Mouse (Mus musculus): Measurements from ENCODE around the gene Fndc8.

The Fndc8 gene

DNA sequence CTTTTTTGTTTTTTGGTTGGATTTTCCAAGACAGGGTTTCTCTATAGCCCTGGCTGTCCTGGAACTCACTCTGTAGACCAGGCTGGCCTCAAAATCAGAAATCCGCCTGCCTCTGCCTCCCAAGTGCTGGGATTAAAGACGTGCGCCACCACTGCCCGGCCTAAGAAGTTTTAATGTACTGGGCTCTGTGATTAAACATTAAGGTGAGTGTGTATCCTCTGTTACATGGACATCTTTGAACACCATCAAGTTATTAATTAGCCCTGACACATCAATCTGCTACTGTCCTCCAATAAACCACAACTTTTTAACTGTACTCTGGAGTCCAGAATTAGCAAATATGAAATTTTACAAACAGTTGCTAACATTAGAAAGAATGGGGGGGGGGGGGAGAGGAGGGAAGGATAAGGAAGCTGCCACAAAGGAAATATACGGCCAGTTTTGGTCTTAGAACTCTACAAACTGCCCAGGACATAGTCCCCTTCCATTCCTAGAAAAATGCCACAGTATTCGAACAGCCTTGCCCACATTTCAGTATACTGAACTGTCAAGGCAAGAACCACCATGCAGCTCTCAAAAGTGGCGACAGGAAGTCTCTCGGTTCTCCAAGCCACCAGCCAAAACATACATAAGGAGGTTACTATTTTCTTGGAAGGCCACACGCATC lies 22.3 kb upstream of the Fndc8 start:
- no peak for DNase-seq (ENCODE audit: low spot score in 2 of 2)

DNA sequence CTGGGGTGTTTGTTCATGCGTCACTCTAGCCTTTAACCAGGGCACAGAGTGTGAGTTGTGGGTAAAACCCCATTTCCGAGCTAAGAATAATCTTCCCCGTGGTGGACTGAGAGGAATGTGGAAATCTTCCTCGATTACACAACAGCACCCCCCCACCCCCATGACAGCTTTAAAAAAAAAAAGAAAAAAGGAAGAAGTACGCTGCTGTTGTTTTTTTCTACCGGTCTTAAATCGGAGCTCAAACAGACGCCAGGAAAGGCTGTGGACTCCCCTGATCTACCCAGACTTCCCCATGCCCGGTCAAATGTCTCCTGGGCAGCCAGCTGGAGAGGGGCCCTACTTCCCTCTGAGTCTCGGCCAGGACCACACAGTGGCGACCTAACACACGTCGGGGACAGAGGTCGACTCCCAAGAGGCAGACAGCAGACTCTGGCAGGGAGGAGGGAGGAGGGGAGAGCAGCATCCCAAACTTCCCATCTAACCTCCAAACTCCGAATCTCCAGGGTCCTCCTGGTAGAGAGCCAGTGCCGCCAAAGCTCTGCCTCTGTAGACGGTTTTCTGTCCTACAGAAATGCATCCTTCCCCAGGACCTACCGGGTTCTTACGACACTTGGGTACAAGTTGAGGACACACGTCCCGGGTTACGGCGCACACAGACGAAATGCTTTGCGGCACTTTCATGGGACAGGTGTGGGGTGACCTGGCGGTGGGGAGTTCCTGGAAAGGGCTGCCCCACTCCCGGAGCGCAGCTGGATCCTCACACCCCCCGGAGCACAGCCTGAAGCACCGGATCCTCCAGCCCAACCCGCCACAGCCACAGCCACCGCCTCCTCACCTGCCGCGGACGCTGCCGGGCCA lies 21.5 kb upstream of the Fndc8 start:
- peak; percentile 78 for DNase-seq (ENCODE audit: low spot score in 2 of 2)

DNA sequence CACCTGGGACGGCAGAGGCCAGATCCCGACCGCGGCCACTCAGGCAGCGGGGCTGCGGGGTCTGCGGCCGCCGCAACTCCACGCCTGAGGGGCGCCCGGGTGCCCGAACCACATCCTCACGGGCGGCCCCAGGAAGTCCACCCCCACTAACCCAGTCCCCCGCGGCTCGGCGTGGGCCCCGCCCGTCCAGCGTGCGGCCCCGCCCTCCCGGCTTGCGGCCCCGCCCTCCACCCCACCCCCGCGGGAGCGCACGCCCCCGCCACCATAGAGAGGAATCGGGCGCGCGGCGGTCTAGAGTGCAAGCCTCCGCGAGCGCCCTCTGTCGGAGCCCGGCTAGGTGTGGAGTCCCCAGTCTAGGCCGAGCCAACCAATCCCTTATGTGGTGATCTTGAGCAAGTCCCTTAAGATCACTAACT lies 20.9 kb upstream of the Fndc8 start, which contains the start of gene Rffl:
TSS of gene Rffl (minus strand) at position 180 of the 416 bp plus-strand sequence.
- DNase-seq (ENCODE audit: low spot score in 2 of 2), result peak; percentile 97 to 99

DNA sequence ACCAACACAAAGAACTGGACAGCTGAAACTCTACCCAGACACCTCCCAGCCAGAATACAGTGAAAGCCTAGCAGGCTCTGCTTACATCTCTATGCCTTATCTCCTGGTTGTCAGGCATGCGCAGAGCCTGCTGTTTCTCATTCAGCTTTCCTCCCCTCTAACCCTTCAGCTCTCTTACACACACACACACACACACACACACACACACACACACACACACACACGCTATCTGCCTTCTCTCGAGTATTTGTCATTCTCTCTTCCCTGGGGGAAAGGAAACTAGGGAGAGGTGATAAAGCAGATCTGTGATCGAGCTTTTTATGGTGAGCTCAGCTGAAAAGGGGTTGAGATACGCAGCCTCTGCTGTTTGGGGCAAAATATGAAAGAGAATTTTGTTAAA lies 17.0 kb upstream of the Fndc8 start:
- DNase-seq (ENCODE audit: low spot score in 2 of 2), result no peak

DNA sequence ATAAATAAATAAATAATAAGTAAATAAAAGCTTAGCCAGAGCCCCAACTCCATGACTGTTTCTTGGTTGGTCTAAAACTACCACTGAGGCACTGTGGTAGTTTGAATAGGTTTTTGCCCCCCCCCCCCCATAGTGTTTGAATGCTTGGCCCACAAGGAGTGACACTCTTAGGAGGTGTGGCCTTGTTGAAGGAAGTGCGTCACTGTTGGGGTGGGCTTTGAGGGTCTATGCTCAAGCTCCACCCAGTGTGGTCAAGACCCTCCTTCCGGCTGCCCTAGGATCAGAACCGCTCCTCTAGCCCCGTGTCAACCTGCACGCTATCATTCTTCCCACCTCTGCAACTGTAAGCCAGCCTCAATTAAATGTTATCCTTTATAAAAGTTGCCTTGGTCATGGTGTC lies 16.3 kb upstream of the Fndc8 start:
- DNase-seq (ENCODE audit: low spot score in 2 of 2), result no peak

DNA sequence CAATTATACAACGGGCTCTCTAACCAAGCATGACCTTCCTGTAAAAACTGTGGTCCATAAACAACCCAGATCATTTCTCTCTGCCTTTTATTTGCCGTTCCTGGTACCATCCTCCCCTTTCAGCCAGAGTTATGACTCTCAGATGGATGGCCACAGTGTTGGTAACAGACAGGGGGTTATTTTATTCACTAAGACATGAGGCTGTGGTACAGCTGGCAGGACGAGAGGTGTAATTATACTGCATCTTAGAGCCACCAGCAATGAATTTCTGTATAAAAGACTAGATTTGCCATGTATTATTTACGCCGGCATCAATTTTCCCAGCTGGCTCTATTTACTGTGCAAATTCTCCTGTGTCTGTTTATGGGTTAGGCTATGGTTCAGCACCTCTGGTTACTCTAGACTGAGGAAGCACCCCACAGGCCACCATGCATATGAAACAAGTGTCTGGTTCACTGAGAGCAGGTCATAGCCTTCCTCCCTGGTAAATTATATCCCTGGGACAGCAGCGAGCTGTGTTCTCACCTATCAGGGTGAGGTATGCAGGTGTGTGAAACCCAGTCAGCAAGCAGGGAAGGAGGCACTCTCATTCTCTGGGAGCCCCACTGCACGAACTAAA lies 14.1 kb upstream of the Fndc8 start:
- DNase-seq (ENCODE audit: low spot score in 2 of 2), result no peak

DNA sequence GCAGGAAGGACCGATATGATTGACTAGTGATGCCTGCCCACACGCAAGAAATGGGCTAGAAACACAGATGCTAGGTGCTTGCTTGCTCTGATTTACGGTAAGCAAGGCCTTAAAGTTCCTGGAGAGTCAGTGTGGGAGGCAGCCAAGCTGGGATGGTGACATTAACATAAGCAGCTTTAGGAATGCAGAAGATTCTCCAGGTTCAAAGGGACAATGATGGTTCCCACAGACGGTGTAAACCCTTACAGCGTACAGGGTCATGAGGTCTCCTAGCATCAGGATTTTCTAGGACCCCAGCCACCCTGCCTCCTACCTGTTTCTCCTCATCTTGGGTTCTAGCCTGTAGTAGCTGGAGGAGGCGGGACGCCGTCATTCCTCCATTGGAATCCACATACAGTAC lies 8.7 kb upstream of the Fndc8 start:
- no peak for DNase-seq (ENCODE audit: low spot score in 2 of 2)

DNA sequence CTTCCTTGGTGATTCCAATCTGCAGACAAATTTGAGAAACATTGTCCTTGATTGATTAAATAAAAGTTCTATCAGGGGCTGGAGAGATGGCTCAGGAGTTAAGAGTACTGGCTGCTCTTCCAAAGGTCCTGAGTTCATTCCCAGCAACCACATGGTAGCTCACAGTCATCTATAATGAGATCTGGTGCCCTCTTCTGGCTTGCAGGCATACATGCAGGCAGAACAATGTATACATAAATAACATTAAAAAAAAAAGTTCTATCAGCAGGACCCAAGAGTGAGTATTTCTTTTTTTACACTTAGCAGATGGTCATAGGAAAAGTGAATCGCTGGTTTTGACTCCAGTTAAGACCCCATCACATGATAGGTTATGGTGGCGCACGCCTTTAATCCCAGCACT lies 5.4 kb upstream of the Fndc8 start:
- DNase-seq (ENCODE audit: low spot score in 2 of 2), result no peak

DNA sequence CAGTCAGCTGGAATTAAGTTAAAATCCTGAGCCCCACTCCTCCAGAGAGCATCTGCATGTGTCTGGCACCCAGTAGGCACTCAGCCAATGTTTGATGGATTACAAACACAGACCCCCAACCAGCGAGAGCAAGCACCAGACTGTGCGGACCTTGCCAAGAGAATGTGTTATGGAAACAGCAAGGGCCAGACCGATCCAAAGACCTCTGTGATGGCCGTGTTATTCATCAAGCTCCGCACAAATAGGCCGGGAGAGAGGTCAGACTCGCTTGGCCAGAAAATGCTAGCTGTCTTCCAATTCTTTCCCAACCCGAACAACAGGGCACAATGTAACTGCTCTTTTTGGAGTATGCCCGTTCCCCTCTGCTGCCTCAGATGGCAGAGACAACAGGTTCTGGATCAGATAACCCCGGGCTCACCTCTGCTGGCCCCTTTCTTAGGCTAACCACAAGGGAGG lies 3.4 kb upstream of the Fndc8 start:
- DNase-seq (ENCODE audit: low spot score in 2 of 2), result no peak

DNA sequence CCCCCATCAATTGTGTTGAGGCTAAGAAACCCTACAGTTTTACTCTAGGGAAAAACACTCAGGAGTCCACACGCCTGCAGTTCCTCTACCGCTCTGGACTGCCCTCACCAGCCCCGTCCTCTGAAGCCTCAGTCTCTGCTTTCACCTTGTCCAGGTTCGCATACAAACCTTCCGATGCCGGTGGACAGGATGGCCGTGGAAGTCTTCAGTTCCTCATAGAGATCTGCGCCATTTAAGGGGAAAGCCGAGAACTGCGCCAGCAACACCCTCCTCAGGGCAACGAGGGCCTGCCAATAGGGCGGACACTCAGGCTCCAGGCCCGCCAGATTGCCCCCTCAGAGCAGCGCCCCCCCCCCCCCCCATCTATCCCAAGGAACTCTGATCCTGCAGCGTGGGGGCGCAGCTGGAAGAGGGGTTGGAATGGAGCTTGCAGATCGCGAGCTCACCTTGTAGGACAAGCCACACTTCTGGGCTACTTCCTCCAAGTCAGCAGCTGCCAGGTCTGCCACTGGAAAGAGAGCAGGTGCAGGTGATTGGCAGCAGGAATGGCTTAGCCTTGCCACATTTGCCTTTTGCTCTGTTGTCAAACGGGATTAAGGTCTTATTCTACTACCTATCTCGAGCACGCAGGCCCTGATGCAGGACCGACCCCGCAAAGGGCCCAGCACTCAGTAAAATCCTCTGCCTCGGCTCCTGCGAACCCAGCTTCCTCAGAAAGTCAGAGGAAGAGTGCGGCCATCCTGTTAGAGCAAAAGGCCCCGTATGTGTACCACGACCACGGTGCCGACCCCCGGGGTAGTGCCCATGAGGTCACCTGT lies 2.2 kb upstream of the Fndc8 start:
- DNase-seq (ENCODE audit: low spot score in 2 of 2), result peak; percentile 32 to 43

DNA sequence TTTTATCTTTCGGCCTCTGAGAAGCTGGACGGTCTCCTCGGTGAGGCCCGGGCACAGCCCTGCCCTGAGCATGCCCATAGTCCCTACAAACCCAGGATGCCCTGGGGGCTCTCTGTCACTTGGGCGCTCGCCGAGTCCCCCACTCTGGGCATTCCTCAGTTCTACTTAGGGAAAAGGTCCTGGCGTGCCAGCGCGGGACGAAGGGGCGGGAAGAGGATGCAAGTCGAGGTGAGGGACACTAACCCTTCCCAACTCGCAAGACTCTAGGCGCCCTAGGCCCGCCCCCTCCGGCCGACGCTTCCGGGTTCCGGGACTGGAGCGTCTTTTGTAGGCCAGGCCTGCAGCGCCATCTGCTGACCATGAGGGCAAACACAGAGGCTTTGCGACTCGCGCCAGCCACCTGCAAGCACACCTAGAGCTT lies 1.6 kb upstream of the Fndc8 start, which contains the start of gene Rad51d:
TSS of gene Rad51d (minus strand) at position 273 of the 421 bp plus-strand sequence.
- DNase-seq (ENCODE audit: low spot score in 2 of 2), result peak; percentile 94 to 96

DNA sequence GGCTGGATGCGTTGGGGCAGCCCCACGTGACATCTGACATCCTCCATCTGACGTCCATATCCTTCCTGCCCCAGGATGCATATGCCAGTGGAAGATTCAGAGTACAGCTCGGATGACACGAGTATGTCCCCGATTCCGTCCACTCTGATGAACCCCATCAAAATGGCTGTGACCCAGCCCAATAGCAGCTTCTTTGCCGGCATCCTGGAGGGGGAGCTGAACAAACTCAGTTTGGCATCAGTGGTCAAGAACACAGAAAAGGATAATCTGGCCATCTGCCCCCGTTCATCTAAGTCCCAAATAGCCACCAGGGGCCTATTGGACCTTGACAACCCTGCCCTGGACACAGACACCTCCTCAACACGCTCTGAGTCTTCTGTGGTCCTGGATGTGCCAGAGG lies 5.6 kb downstream of the Fndc8 start:
- no peak for DNase-seq (ENCODE audit: low spot score in 2 of 2)

DNA sequence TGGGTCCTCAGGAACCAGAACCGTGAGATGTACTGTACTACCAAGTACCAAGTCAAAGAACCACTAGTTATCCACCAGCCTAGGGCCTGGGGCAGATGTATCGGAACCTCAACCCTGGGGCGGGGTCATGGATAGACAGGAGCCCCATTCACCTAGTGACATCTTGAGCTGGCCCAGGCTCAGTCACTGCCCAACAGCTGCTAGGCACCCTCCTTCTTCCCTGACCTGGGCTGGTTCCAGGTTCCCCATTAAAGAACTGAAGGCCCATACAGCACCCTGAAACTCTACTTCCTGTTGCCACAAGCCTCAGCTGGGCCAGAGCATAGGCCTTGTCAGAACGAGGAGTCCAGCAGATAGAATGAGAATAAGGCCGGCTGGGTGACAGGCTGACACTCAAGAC lies 7.8 kb downstream of the Fndc8 start:
- no peak for DNase-seq (ENCODE audit: low spot score in 2 of 2)

DNA sequence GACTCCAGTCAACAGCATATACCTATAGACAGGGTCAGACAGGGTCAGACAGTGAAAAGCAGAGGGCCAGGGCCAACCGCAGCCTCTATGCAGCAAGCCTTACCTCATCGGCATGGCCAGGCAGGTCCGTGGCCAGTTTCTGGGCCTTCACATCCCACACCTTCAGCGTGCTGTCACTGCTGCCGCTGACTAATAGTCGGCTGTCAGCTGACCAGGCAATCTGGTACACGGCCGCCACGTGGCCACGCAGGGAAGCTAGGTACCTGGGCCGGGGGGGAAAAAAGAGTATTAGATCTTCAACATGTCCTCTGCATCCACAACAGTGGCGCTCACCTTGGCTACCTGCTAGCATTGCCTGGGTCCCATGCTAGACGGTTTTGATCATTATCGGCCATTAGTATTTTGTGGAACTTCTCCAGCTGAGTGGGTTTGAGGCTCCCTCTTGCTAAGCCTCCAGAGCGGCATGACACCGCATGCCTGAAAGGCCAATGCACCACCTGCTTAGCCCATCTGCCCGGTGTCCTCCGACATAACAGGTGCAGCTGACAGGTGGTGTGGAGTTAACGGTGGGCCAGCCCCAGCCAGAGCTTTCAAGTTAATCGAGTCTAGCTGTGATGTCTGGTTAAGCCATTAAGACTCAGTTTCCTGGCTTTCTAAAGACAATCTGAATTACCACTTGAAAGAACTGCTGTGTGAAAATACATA lies 9.8 kb downstream of the Fndc8 start:
- no peak for DNase-seq (ENCODE audit: low spot score in 2 of 2)

DNA sequence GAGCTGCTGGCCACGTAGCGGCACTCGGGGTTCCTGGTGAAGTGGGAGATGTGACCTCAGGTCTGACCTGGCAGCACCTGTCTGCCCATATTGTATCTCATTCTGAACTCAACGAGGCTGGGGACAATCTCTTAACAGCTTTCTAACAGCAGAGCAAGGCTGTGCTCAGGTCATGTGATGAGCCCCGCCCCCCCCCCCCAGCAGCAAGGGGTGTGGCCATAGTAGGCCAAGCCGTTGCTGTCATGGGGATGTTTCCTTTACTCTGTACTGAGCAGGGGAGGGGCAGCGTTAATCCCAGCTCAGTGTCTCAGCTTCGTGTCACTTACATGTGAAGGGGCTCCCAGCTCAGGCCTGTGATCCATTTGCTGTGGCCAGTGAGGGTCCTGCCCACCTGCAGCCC lies 13.0 kb downstream of the Fndc8 start:
- DNase-seq (ENCODE audit: low spot score in 2 of 2), result no peak

DNA sequence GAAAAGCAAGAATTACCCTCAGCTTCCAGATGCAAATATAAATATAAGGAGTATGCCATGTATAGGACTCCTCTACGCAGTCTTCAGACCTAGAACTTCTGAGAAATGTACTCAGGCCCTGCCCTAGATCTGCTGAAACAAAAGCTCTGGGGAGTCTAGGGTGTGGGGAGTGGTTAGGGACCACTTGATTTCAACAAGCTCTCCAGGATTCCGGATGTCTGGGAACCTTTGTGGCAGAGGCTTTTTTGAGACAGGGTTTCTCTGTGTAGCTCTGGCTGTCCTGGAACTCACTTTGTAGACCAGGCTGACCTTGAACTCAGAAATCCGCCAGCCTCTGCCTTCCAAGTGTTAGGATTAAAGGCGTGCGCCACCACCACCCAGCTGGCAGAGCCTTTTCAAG lies 13.9 kb downstream of the Fndc8 start:
- DNase-seq (ENCODE audit: low spot score in 2 of 2), result no peak

DNA sequence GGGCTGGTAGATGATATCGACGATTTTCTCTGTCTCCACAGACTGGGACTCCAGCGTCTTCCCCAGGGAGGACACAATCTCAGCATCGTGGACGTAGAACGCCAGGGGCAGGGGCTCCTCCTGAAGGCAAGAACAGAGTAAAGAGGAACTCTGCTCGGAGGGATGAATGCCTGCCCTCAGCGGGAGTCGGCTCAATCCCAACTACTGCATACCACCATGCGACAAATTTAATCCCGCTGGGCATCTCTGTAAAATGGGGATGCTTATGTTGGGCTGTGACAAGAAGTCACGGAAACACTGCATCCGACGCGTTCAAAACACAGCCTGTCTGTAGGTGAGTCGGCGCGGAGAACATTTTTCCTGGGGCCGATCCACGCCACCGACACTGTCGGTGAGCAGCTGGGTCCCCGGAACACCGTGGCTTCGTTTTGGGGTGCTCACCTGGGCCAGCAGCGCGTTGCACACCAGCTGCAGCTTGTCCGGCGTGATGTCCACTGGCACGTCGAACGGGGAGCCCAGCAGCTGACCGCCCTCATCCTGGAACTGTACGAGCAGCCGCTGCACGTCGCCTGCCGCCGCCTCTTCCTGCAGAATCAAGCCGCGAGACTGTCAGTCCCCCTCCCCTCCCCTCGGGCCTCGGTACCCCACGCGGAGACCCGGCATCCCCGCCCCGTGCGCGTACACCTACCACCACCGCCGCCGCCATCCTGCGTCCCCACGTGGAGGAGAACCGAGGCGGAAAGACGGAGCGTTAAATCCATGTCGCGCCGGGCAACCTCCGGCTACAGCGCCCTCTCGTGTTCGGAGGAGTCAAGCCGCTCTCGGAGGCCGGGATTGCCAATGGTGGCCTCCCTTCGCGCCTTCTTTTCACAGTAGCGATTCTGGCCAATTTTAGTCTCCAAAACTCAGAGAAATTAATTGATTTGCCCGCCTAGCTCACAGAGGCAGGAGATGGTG lies 16.0 kb downstream of the Fndc8 start, which contains the start of gene Nle1:
TSS of gene Nle1 (minus strand) at position 761 of the 957 bp plus-strand sequence.
- DNase-seq (ENCODE audit: low spot score in 2 of 2), result peak; percentile 94 to 96

DNA sequence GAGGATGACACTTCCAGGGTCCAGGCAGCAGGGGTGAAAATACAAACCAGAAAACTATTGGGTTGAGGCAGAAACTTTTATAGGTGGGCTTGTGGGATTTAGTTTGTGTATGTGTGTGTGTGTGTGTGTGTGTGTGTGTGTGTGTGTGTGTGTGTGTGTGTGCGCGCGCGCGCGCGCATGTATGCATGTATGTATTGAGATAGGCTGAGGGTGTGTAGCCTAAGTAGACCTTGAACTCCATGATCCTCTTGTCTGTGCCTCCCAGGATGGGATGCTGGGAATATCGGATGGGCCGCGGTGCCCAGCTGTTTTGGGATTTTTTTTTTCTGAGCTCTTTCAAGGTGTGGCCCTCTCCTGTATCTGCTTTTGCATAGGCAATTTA lies 16.7 kb downstream of the Fndc8 start:
- DNase-seq (ENCODE audit: low spot score in 2 of 2), result no peak

DNA sequence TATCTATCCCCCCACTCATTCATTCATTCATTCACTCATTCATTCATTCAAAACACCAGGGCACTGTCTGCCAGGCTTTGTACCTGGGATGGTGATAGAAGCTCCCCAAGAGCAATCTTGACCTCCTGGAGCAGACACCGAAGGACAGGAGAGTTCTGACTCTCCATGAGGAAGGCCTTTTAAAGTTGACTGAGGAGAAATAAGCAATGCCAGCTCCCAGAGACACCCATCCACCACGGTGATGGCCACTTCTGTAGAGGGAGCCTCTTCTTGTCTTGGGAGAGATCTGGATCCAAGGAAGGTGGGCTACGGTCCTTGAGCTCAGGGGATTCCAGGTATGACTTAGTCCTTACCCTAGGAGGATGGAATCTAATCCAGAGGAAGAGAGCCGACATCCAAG lies 18.3 kb downstream of the Fndc8 start, which contains the start of gene Unc45b:
TSS of gene Unc45b (plus strand) at position 301 of the 400 bp plus-strand sequence.
- DNase-seq (ENCODE audit: low spot score in 2 of 2), result no peak
